Mouse (Mus musculus): ENCODE results near the gene Sf1. TPM values are rescaled to one million over a fixed set of nuclear protein-coding genes. Genes with fewer than 3 reads are reported as not detected.

Gene Sf1
- polyA plus RNA-seq, 1 experiment: 95.0 TPM

DNA sequence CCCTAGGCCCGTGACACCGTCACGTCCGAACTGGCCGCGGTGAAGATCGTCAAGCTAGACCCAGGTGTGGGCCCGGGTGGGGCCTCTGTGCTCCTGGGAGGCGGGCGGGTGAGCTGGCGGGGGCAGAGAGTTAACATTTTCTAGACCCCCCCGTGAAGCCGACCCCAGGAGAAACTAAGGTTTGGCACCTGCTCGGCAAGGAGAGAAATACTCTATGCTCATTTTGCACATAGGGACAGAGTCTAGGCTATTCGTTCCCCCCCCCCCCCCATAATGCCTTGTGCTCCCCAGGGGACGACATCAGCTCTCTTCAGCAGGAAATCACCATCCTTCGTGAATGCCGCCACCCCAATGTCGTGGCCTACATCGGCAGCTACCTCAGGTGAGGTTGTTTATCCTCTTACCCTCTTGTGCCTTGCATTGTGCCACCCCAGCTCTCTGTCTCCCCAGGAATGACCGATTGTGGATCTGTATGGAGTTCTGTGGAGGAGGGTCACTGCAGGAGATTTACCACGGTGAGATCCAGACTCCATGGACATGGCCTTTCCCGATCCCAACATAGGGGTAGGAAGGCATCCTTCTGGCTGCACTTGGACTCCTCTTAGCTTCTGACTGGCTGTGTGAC, 21.9 kb upstream of the Sf1 start:
- DNase-seq (ENCODE audit: low read depth): no peak

DNA sequence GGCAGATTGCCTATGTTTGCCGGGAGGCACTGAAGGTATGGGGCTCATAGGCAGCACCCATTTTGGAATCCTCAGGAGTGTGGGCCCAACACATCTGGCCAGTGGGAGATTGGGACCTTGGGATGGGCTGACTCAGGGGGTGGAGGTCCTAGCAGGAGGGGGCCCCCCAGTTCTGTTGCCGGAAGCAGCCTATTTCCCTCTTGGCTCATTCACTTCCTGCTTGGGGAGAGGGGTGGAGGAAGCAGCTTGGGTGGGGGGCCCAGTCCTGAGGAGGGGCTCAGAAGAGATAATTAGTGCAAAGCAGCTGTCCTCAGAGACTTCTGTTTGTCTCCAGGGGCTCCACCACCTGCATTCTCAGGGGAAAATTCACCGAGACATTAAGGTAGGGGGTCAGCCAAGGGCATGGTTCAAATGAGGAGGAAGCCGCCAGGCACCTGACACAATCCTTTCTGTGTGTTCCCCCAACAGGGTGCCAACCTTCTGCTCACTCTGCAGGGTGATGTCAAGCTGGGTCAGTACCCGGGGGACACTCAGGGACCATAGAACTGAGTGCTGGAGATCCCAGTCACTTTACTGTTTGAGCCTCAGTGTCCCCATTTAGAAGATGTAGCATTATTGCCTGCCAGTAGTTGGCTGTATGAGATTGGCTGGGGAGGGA, 21.1 kb upstream of the Sf1 start:
- no peak for DNase-seq (ENCODE audit: low read depth)

DNA sequence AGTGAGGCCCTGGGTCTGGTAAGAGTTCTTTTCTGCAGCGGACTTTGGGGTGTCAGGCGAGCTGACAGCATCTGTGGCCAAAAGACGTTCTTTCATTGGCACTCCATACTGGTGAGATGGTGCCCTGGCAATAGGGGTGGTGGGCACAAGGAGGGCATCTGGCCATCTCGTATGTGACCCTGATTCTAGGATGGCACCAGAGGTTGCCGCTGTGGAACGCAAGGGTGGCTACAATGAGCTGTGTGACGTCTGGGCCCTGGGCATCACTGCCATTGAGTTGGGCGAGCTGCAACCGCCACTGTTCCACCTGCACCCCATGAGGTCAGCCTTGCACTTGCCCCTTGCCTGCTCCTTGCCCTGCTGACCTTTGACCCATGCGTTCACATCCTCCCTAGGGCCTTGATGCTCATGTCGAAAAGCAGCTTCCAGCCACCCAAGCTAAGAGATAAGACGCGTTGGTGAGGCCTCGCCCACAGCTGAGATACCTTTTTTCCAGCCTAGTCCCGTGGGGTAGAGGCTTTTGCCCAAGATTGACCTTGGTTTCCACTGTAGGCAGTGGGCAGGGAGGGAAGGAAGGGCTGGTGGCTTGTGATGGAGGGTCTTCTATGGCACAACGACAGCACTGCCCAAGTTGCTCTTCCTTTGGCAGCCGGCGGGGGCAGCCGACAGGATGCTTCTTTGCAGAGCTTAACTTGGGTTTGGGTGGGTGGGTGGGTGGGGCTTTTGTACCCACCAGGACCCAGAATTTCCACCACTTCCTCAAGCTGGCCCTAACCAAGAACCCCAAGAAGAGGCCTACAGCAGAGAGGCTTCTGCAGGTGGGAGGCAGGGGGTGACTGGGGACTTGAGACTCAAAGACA, 20.2 kb upstream of the Sf1 start:
- no peak for DNase-seq (ENCODE audit: low read depth)

DNA sequence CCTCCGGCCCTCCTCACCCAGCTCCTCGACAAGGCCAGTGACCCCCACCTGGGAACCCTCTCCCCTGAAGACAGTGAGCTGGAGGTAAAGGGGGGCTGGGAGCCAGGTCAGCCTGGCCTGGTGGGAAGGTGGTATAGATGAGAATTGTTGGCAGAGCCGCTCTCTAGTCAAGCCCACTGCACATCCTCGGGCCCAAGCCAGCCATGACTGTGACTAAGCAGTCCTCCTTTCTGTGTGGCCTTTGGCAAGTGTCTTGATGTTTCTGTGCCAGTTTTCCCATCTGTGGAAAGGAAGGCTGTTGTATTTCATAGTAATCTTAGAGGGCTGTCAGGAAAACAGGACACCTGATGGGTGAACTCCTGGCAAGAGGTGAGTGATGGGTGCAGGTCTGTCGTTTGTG, 19.5 kb upstream of the Sf1 start:
- no peak for DNase-seq (ENCODE audit: low read depth)

DNA sequence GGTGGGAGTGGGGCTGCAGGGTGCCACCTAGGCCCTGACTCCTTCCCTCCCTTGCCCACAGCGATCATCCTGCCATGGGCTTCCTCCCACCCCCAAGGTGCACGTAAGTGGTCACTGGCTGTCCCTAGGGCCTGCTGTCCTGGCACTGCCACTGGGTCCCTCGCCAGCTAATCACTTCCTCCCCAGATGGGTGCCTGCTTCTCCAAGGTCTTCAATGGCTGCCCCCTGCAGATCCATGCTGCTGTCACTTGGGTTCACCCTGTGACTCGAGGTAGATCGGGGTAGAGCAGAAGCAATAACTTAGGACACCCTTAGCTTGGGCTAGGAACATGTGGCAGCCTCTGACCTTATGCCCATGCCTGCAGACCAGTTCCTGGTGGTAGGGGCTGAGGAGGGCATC, 17.5 kb upstream of the Sf1 start:
- DNase-seq (ENCODE audit: low read depth): no peak

DNA sequence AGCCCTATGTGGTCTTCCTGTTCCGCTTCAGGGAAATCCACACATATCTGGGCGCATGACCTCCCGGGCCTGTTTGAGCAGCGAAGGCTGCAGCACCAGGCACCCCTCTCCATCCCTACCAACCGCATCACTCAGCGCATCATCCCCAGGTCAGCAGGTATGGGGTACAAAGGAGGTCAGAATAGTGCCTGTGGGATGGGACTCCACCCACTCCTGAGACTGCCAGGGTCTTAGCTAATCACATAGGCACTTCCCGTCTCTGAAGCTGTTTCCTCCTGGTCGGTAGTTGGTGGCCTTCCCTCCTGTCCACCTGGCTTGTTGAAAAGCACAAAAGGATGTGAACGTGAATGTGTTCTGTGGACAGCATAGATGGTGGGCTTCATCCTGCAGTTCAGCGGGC, 16.8 kb upstream of the Sf1 start:
- no peak for DNase-seq (ENCODE audit: low read depth)

DNA sequence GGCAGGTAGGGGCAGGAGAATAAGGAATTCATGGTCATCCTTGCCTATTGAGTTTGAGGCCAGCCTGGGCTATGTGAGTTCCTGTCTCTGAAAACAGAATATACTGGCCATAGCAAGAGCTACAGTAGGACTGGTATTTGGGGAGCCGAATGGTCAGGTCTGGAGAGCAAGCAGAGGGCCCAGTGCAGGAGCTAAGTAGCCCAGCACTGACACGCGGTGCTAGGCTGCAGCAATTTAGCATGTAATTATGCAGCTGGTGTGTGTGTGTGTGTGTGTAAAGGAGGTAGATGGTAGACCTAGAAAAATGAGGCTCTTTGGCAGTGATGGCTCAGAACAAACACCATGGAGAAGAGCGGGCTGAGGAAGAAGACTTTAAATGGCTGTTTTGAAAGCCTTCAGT, 15.9 kb upstream of the Sf1 start:
- DNase-seq (ENCODE audit: low read depth): no peak

DNA sequence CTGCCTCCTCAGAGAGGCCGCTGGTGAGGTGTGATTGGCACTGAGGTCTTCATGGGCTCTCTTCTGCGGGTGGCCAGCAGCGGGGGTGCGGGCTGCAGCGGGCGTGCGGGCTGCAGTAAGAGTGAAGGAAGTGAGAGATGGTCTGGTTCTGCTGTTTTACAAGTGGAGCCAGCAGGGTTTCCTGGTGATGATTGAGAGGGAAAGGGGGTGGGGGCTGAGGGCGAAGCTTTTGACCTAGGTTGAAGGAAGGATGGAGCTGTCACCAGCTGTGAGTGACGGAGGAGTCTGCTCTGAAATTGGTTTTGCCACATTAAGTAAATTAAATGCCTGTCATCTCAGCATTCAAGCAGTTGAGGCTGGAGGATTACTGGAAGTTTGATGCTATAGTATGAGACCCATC, 14.8 kb upstream of the Sf1 start:
- no peak for DNase-seq (ENCODE audit: low read depth)

DNA sequence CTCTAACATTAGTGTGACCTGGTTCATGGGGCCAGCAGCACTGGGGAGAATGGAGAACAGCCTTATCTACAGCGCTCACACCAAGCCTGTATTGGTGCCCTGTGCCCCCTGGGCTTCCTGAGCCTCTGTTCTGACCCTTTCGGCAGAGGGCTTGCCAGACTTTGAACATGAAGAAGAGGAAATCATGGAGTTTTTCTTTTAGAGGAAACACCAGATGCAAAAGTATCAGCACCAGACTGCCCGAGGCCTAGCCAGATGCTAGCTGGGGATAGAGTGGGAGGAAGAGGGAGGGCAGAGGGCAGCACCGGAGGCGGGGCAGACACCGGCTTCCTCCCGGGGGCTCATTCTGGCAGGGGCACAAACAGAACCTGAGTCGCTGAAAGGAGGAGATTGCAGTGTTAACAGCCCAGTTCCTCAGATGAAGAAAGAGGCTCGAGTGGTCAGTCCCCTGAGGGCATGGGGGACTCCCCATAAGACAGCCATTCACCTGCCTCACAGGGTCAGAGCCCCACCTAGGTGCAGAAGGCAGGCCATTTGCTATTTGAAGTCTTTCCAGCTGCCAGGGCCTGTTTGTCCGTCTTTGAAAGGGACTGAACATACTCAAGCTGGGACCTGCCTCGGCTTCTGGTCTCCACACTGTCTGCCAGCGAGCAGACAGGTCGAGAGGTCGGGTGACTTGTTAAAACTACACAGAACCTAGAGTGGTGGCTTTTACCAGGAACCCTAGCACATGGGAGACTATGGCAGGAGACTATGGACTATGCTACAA, 14.1 kb upstream of the Sf1 start:
- no peak for DNase-seq (ENCODE audit: low read depth)

DNA sequence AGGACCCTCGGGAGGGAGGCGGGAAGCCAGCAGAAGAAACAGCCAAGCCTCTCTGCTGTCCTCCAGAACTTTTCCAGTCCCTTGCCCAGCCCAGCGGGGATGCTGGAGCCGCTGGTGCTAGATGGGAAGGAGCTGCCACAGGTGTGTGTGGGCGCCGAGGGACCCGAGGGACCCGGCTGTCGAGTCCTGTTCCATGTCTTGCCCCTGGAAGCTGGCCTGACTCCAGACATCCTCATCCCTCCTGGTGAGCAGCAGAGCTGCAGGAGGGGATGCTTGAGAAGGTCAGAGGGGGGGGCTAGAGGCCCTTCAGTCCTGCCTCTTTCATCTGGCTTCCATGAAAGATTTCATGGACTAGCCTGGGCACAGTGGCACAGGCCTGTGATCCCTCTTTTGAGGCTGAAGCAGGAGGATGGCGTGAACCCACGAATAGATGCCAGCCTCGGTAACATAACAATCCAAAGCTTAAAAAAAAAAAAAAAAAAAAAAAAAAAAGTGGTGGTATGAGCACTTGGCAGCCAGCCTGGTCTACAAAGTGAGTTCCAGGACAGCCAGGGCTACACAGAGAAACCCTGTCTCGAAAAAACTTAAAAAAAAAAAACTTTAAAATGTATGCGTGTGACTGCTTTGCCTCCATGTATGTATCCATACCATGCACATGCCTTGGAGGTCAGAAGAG, 11.9 kb upstream of the Sf1 start:
- DNase-seq (ENCODE audit: low read depth): no peak

DNA sequence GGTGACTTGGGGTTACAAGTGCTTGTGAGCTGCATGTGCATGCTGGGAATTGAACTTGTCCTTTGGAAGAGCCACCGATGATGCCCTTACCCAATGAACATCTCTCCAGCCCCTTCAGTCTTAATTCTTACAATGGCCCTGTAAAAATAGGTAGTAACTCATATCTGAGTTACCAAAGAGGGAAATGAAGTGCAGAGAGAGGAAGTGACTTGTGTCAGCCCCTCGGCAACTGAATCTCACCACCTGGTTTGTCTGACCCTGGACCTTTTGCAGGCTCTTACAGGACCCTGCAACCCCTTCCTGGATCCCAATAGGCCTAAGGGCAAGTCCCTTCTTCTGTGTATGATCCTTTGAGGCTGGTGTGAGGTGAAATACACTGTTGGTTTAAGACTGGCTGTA, 11.4 kb upstream of the Sf1 start:
- DNase-seq (ENCODE audit: low read depth): no peak

DNA sequence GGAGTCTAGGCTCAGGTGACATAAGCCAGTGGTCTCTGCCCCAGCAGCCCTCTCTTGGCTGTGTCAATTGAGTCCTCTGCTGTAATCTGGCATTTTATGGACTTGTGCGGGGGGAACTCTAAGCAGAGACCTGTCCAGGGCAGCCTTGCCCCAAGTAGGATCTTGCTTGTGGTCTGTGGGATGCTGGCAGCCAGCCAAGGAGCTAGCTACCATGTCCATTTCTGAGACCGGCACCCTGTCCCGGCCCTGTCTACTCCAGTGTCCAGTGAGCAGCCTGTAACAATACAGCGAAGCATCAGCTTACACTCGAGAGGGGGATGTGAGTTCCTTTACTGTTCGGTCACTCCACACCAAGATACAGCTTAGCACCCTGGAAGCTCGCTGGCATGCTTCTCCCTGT, 9.5 kb upstream of the Sf1 start:
- DNase-seq (ENCODE audit: low read depth): no peak

DNA sequence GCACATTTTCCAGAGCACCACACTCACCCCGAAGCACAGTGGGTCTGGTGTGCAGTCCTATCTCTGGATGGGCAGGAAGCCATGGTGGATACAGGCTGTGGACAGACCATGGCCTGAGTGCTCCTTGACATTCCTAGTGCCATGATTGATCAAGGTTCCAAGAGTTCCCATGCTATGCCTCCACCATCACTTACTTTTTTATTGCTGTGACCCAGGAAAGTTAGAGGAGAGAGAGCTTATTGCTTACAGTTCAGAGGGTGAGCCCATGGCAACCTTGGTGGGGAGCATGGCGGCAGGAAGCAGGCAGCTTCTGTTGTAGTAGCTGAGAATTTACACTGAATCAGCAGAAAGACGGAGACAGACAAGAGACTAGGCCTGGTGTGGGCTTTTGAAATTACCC, 2.2 kb upstream of the Sf1 start:
- no peak for DNase-seq (ENCODE audit: low read depth)

DNA sequence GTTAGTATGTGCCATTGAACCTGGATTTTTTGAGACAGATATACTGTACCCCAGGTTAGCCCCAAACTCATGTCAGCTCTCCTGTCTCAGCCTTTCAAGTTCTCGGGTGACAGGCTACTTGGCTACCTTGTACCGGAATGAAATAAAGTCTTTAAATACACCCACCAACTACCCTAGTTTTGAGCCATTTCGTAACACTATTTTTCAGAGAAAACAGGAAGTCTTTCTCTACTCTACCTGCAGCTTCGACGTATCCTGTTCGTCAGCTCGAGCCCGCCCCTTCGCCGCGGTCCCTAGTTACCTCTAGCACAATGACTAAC, 439 bp upstream of the Sf1 start:
- no peak for DNase-seq (ENCODE audit: low read depth)

DNA sequence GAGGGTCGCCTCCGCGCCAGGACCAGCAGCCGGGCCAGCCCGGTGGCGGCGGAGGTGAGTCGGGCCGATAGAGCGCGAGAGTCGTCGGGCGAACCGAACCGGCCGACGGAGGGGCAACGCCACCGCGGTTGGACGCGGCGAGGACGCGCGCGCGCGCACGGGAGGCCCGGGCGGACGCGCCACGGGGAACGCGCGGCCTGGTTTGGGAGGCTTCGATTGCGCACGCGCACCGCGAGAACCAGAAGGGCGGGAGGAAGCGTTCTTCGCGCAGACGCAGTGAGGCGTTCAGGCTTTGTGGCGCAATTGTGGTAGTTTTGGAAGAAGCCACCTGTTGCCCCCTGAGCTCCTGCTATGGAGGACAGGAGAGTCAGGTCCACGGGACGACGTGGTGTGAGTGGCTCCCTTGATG, 831 bp downstream of the Sf1 start:
- no peak for DNase-seq (ENCODE audit: low read depth)

DNA sequence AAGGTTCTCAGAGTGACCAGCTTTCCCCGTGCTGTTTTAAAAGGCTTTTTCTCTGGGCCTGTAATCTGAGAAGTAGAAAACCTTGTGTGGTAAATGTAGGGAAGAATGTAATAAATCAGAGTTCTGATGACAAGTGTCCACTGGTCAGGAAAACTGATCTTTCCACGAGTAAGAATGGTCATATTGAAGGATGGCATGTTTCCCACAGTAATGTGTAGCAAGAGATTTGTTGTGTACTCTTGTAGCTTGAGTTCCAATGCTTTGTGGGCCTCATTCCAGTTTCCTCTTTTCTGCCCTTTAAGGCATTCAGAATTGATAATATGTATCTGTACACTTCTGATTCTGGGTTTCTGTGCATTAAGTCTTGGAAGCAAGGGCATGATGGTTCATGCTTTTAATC, 1.4 kb downstream of the Sf1 start:
- no peak for DNase-seq (ENCODE audit: low read depth)

DNA sequence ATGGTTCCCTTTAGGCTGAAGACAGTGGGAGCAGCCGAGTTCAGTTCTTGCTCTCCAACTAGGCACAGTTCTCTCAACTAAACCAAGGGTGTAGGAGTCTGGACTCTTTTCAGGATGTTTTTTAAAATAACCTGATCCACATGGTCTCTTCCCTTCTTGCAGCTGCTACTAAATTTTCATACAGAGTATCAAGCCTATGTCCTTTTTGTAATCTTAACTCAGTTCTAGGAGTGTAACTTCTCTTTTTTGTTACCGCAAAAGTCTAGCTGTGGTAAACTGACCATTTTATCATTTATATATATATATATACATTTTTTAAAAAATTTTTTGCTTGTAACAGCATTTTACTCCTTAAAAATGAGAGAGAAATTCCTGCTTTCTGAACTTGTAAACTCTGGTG, 6.7 kb downstream of the Sf1 start:
- no peak for DNase-seq (ENCODE audit: low read depth)

DNA sequence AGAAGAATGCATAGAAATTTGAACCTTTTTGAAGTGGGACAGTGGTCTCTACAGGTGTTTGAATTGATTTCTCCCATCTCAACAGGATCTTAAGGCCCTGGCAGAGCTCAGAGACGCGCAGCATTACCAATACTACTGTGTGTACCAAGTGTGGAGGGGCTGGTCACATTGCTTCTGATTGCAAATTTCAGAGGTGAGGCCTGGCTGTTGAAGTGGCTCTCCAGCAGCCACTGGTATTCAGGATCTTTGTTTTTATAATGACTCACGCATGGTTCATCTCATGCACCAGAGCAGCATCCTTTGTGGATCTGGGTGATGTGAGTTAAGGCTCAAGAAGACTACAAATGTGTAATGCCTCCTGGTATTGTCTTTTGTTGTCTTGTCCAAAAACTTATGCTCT, 8.9 kb downstream of the Sf1 start:
- no peak for DNase-seq (ENCODE audit: low read depth)

DNA sequence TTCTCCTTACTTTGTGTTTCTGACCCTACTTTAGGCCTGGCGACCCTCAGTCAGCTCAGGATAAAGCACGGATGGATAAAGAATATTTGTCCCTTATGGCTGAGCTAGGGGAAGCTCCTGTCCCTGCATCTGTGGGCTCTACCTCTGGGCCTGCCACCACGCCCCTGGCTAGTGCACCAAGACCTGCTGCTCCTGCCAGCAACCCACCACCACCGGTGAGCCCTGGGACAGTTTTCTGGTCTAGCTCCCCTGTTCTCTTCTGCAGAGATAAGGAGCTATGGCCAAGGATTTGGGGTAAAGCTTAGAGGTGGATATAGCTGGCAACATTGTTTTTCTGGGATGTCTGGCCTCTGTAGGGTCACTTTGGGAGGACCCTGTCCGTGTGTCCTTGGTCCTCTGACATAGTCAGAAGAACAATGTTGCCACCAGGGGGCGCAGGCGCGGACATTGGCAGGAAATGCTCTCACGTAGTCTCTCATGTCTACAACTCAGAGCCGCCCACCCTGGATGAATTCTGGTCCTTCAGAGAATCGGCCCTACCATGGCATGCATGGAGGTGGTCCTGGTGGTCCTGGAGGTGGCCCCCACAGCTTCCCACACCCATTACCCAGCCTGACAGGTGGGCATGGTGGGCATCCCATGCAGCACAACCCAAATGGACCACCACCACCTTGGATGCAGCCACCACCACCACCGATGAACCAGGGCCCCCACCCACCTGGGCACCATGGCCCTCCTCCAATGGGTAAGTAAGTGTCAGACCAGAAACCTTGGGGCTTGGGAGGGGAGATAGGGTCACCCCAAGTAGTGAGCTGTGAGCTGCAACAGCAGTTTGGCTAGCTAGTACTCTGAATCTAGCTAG, 10.3 kb downstream of the Sf1 start:
- DNase-seq (ENCODE audit: low read depth): no peak

DNA sequence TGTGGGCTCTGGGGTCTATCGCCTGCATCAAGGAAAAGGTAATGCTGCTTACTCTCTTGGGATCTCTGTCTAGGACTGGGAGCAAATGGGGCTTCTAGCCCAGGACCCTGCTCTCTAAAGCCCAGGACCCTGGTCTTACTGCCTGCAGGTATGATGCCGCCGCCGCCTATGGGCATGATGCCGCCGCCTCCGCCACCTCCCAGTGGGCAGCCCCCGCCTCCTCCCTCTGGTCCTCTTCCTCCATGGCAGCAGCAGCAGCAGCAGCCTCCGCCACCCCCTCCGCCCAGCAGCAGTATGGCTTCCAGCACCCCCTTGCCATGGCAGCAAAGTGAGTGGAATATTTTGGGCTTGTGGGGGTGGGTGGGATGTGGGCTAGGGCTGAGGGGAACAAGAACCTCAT, 11.1 kb downstream of the Sf1 start:
- no peak for DNase-seq (ENCODE audit: low read depth)

All from gonadal fat pad, adult 2 months (tissue).